Mouse (Mus musculus) left cerebral cortex, adult 18-20 months (tissue): ENCODE data around the gene Hoxb5. TPM values are rescaled to one million over a fixed set of nuclear protein-coding genes. Genes with fewer than 3 reads are reported as not detected.

Experiments used
- DNase-seq, 2 experiments: peaks; one replicate each; pipeline ENCODE4 v3.0.0; 2021 to 2022; ENCODE audit warnings: low spot score in 2 of 2, mixed read lengths in 1 of 2
- total RNA-seq, 2 experiments: library from RNA; stranded (reverse); gene quantifications; 2 replicates each; pipeline ENCODE4 v1.2.3; 2021

Hoxb5 gene
- total RNA-seq, 2 experiments from 2014 or later = not detected

GRCm38 (mm10) chr11:96316696-96317607, 13.8 kb downstream of the Hoxb5 start:
- no peak for DNase-seq

DNA sequence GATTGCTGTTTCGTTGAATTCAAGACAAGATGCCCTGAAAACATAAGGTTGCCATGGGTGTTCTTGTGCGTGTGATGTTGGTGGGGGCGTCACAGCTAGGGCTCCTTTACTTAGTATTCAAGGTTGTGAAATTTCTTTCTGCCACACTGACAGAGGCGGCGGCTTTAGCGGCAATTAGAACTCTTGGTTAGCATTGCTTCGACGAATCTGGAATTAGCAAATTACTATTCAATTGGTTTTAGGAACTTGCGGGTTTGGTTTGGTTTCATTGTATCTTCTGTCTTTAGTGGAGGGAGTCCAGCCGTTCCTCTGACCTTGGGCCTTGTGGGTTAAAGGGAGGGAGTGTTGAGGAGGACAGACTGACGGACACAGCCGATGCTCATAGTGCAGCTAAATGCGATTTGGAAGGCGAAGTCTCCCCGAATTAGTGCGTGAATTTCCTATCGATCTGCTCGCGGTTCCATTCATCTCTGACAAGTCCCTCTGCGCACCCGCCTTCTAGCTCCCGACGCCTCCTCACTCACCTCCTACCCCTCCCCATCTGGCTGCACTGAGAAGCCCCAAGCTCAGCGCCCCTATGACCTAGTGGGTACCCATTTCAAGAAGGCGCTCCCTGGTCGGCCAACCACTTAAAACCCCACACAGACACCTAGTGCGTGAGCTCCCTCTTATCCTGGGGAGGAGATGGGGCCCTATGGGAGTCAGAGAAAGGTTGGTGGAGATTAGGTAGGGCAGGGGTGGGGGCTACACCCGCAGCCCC, 14.7 kb downstream of the Hoxb5 start, which contains the start of gene Hoxb4:
Gene Hoxb4 (plus strand): TSS at position 660 of the 760 bp plus-strand sequence.
- DNase-seq = no peak

DNA sequence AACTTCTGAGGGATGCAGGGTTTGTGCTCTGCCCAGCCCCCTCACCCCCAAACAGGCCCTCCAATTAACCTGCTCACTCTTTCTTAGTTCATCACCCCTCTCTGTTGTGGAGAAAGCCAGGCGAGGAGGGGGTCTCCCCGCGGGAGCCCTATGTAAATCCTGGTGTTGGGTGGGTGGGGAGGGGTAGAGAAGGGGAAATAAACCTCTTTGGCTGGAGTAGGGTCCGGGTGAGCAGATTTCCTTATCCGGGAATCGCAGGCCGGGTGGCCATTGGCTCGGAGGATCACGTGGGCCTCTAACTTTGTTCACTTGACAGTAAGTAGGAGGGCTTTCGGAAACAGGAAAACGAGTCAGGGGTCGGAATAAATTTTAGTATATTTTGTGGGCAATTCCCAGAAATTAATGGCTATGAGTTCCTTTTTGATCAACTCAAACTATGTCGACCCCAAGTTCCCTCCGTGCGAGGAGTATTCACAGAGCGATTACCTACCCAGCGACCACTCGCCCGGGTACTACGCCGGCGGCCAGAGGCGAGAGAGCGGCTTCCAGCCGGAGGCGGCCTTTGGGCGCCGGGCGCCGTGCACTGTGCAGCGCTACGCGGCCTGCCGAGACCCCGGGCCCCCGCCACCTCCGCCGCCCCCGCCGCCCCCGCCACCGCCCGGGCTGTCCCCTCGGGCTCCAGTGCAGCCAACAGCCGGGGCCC, 15.4 kb downstream of the Hoxb5 start:
- DNase-seq = no peak

DNA sequence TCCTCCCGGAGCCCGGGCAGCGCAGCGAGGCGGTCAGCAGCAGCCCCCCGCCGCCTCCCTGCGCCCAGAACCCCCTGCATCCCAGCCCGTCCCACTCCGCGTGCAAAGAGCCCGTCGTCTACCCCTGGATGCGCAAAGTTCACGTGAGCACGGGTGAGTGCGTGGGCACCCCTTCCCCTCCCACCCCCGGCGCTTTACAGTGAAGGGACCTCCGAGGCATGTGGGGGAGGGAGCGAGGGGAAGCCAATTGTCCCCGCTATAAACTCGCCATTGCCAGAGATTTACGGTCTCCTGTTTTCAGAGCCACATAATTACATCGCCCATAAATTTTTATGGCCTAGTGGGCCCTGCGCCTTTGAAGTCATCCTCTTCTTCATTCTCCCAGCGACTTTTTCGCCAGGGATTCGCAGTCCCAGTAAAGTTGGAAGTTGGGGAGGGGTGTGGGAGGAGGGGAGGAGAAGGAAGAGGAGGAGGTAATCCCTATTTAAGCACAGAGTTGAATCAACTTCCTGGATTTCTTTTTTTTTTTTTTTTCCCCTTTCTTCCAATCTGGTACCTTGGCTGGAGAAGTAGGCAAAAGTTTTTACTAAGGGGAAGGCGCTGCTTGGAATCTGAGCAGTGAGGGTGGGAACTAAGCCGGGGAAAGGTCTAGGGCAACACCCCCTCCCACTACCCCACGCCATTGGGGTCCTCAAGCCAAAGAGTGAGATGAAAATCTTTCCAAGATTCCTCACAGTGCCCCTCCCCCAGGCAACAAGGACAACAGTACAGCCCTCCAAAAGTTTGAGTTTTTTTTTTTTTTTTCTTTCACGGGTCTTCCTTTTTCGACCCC, 16.2 kb downstream of the Hoxb5 start:
- DNase-seq = no peak

DNA sequence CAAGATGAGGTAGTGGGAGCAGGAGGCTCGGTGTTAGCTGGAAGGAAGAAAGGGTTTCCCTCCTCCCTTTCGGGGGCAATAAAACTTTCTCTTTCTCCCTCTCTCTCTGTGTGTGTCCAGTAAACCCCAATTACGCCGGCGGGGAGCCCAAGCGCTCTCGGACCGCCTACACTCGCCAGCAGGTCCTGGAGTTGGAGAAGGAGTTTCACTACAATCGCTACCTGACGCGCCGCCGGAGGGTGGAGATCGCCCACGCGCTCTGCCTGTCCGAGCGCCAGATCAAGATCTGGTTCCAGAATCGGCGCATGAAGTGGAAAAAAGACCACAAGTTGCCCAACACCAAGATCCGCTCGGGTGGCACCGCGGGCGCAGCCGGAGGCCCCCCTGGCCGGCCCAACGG, 16.8 kb downstream of the Hoxb5 start:
- no peak for DNase-seq

DNA sequence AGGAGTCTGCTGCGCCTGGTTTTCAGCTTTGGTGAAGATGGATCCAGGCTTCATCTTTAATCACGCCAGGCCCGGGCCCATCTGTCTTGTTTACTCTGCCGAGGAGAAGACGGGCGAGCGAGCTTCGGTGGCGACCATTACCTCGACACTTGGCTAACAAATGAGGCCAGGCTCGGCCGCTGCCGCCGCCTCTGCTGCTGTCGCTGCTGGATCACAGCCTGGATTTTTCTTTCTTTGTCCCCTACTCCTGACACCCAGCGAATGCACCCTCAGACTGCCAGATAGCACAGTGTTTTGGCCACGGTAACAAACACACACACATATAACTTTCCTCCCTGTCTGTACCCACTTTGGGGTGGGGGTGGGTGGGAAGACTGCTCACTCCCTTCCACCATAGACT, 17.6 kb downstream of the Hoxb5 start:
- DNase-seq = no peak

GRCm38 (mm10) chr11:96321846-96322245, 18.7 kb downstream of the Hoxb5 start:
- DNase-seq = no peak

DNA sequence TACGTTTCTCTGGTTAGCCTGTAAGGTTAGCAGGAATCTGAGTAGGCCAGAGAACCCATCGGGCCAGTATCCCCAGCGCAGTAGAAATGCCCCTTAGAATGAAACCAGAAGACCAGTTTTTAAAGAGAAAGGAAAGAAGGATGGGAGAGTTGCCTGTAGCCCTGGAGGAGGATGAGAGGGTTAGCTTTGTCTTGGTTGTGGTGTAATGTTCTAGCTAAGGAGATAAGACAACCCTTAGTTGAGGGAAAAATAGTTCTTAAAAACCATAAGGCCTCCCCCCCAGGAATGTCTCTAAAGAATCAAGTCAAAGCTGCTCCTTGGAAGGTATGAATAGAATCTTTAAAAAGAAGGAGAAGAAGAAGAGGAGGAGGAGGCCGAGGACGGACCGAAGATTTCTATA, 19.6 kb downstream of the Hoxb5 start:
- DNase-seq = no peak

DNA sequence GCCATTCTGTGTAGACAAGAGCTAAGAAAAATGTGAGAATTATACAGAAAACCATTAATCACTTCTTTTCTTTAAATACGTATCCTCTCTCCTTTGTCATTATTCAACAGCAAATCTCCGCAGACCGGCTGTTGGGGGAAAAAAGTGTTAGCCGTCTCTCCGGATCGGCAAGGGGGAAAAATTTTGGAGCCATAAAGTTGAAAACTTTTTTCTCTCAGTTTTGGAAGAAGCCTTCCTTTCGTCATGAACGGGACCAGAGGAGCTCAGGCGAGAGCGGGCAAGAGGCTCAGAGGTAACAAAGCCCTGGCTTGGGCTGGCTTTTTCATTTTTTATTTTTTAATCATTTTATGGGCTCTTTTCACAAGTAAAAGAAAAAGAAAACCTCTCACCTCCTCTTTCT, 20.0 kb downstream of the Hoxb5 start, which contains the start of gene Hoxb3:
Gene Hoxb3 (plus strand): TSS at position 173 of the 400 bp plus-strand sequence.
- no peak for DNase-seq

DNA sequence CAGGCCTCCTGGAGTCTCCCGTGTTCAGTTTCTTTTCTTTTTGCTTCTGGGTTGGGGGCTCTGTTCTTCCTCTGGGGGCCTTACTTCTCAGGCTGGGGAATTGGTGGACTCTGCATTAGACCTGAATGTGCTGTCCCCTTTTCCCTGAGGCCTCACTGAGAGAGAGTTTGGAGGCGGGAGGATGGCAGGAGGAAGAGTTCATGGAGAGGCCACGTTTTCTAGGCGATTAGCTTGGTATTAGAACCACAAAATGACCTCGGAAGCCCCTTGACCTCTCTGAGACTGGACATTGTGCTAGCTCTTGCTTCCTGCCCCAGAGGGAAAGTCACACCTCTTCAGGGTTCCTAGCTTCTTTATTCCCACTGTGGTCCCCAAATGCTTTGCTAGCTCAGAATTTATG, 21.0 kb downstream of the Hoxb5 start:
- no peak for DNase-seq

DNA sequence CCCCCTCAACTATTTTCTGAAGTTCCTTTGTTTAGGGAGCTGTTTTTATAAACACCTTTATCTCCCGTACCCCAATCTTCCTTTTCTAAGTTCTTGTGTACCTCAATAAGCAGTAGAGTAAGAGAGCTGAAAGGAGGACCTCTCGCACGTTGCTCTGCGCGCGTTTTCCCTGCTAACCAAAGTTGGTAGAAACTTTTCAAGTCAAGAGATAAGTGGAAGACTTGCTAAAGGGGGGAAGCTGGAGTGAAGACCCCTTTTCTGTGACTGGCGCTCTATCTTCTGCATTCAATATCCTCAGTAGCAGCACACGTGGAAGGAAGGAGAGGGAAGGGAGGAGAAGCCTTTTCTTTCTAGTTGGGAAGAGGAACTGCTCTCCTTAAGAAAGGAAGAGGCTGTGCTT, 21.8 kb downstream of the Hoxb5 start:
- DNase-seq = no peak

GRCm38 (mm10) chr11:96325747-96326212, 22.6 kb downstream of the Hoxb5 start:
- DNase-seq = no peak

- DNase-seq = no peak
These were observed 23.6 kb downstream of the Hoxb5 start for GRCm38 (mm10) chr11:96326705-96327104.

DNA sequence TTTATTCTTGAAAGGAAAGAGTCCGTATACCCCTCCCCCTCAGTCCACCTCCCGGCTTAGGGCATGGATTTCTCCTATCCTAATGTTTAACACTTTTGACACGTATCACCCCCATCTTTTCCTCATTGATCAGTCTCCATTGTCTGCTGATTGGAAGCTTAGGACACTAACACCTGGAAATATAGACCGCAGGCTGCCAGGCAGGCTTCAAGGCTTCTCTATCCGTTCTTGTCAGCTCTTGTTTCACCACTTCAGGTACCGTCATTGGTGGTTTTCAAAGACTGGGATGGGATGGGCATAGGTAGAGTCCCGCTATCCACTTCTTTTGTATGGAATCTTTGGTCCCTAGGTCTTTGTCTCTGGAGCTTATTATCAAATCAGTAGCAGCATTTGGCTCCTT, 24.0 kb downstream of the Hoxb5 start:
- no peak for DNase-seq

DNA sequence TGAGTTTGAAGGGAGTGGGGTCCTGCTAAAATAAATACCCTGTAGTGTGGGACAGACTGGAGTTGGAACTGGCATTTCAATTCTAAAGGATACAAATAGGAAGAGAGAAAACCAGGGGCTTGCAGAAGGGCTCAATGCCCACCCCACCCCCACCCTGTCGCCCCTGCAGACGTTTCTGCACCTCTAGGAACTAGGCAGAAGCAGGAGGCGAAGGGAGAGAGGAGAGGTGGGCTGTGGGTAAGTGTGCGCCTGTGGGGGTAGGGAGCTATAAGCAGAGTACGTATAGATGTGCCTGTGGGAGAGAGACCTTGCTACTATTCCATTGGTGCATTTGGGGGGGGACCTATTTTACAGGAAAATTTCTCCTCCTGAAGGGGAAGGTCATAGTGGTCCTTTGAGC, 24.6 kb downstream of the Hoxb5 start:
- no peak for DNase-seq

DNA sequence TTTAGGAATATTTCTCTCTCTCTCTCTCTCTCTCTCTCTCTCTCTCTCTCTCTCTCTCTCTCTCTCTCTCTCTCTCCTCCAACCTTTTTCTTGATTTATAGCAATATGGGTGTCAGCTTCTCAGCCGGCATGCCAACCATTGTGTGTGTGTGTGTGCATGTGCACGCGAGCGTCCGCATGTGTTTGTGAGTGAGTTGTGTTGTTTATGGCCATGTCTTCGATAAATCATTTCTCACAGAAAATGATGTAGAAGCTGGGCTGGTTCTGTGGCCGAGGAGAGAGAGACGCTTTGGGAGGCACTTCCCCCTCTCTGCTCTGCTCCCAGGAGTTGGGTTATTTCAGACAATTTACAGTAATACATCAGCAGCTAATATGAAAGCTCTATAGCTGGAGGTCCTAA, 25.5 kb downstream of the Hoxb5 start:
- DNase-seq = no peak

DNA sequence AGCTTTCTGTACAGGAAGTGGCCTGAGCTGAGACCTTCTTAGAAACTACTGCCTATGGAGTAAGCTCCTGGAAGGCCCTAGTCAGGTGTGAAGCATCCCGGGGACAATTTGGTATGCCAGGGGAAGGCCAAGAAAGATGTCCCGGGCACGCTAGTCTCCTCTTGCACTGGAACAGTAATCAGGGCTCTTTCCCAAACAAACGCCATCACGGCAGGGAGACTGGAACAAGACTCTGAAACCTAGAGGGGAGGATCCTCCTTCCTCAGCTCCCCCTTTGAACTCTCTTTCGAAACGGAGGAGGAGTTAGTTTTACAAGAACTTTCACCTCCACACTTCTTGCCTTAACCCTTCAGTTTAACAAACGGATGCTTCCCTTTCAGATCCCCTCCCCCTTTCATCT, 29.0 kb downstream of the Hoxb5 start:
- no peak for DNase-seq

DNA sequence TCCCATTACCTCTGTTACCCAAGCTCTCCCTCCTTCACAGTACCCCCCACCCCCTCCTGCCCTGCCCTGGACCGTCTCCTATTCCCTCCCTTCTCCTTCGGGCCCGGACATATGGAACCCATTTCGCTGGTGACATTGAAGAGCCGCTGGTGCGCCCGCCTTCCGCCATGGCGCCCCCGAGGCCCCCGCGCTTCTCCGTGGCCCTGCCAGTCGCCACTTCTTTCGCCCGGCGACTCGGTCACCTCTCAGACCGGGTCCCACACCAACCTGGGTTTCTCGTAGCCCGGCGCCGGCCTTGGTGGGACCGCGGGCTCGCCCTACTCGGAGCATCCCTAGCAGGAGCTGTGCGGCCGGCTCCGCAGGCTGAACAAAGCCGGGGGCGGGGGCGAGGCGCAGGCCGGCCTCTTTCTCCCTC, 29.5 kb downstream of the Hoxb5 start:
- DNase-seq = no peak

- DNase-seq = no peak
These were observed 30.3 kb downstream of the Hoxb5 start for GRCm38 (mm10) chr11:96333241-96334001.

DNA sequence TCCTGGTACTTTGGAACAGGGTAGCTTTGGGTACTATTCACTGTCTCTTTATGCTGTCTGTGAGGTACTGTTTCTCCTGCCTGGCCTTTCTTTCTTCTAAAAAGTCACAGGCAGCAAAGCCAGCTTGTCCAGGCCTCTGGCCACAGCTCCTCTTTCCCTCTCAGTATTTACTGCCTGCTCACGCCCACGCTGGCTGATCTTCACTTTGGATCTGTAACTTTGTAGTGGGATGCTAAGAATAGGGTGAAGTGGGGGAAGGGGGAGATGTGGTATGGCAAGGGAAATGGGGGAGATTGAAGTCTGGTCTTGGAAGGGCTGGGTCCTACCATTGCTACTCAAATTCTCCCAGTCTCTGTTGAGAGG, 30.8 kb downstream of the Hoxb5 start:
- no peak for DNase-seq
